Mouse (Mus musculus): ENCODE measurements around the gene Znrd1as. TPM values are rescaled to one million over a fixed set of nuclear protein-coding genes. Genes with fewer than 3 reads are reported as not detected.

Gene Znrd1as
- total RNA-seq (2017): 7.8 and 9.0 TPM in 2 replicates

DNA sequence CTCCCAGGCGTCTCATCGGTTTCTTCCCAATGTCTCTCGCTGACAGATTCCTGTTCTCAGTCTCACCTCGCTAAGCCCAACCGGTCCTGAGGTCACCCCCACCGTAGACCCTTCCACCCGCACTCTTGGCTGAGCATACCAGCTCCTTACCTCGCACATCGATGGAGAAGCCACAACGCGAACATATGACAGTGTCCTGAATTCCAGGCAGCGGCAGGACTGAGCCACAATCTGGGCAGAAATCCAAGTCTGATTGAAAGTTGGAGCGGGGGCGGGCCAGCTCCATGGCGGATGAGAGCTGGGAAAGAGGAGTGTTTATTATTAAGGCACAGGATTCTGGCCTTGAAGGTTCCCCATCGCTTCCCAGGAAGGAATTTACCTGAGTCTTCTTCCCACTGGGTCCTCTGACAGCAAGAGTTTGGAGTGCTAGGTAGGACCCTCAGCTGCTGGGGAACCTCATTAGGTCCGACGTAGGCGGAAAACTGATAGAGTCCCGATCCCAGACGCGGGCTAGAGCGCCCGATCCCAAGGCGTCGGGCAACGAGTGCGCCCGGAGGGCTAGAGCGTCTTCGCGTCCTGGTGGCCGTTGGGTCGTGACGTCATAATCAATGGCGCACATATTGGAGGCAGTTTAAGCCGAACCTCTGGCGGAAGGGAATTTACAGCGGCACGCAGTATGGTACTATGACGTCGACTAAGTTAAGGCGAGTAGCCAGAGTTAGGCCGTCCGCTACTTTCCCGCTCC is at the start of gene Znrd1as, which contains the start of gene Znrd1:
Znrd1as (plus strand) TSS at position 594 of the 745 bp plus-strand sequence.
Znrd1 (minus strand) TSS at position 561 of the 745 bp plus-strand sequence.
- peak; percentile 97 for ATAC-seq (replicated peaks; ENCODE audit: low read depth, poor library complexity, severe bottlenecking)

DNA sequence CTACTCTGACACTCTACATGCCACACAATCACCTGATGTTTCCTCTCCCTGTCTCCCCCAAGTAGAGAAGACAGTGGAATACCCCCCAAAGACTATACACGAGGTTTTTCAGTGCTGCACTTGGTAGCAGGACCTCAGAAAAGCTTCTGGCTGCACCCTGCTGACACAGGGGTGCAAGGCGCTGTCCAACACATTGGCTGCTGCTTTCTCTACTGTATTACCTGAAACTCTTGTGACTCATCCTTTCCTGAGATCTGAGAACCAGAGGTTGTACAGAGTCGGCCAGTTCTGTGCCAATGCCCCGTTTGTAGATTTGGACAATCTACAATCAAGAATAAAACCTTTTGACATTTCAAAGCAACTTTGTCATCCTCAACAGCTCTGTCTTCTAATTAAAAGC is 48.6 kb upstream of the Znrd1as start:
- no peak for ATAC-seq (replicated peaks; ENCODE audit: low read depth, poor library complexity, severe bottlenecking)

DNA sequence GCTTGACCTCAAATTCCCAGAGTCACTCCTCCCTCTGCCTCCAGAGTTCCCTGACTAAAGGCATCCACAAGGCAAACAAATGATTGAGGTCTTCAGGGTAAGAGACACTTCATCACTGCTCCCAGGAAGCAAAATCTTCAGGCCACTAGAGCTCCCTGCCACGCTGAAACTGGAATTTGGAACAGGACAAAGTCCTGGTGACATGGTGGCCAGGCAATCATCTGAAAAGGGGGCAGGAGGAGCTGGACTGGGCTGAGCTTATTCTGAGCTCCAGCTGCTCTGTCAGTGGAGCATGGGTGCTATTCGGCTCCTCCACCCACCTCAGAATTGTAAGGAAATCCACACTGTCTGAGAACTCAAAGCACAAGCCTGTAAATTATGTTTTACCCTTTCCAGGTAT is 46.4 kb upstream of the Znrd1as start:
- no peak for ATAC-seq (replicated peaks; ENCODE audit: low read depth, poor library complexity, severe bottlenecking)

DNA sequence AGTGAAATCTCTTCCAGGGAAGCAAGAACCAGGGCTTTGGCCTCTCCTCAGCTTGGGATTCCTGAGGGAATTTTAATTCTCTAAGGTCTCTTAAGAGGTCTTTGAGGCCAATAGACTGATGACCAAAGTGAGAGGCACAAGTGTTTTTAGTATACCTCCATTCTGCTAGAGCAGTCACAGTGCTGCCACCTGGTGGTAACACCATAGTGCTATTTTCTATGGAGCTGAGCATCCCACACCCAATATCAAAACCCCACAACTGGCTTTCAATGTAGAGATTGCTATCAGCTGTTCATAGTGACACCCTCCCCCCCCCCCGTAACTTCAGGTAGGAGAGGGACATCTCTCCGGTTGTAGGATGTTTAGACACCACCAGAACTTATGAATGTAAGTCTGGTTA is 44.3 kb upstream of the Znrd1as start:
- peak; percentile 84 for ATAC-seq (replicated peaks; ENCODE audit: low read depth, poor library complexity, severe bottlenecking)

DNA sequence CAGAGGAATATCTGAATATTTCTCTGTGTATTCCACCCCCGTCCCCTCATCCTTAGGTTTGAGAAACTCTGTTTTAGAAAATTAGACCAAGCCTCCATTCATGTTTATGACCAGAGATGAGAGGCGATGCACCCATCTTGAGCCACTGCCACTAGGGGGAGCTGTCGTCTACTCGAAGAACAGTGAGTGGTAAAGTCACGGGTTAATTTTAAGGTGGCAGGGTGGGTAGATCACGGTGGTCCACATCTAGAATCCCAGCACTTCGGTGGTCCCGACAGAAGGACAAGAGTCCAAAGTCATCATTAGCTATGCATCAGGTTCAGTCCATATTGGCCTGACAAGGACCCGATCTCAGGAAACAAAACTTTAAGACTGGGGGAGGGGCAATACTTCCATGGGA is 43.3 kb upstream of the Znrd1as start:
- ATAC-seq (replicated peaks; ENCODE audit: low read depth, poor library complexity, severe bottlenecking): peak; percentile 80

DNA sequence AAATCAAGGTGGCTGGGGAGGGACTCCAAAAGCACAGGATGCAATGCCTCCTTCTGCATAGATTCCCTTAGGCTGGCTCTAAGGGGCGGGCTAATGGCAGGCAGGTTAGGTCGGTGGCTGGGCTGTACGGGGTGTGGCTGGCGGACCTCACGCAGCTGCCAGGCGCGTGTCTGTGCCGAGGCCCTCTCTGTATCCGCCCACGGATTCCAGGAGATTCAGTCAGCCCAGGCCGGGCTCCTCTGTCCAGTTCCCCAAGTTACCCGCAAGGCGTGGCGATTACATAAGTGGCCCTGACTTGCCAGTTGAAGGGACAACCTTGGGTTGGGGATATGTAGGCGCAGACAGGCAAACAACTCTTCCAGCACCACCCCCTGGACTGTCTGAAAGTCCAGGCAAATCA is 38.2 kb upstream of the Znrd1as start:
- ATAC-seq (replicated peaks; ENCODE audit: low read depth, poor library complexity, severe bottlenecking): no peak

DNA sequence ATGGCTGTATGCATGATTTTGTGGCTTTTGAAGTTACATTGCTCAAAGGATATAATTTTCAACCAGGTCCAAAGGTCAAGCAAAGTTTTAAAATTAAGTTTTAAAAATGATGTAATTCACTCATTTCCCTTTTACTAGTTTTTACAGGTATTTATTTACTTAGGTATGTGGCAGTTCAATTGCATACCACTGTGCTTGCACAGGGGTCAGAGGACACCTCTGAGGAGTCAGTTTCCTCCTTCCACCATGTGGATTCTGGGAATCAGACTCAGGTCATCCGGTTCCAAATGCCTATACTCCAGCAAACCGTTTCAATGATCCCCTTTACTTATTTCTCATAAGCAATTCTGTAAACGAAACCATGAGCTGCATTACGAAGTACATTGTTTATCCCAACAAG is 35.7 kb upstream of the Znrd1as start:
- ATAC-seq (replicated peaks; ENCODE audit: low read depth, poor library complexity, severe bottlenecking): no peak

DNA sequence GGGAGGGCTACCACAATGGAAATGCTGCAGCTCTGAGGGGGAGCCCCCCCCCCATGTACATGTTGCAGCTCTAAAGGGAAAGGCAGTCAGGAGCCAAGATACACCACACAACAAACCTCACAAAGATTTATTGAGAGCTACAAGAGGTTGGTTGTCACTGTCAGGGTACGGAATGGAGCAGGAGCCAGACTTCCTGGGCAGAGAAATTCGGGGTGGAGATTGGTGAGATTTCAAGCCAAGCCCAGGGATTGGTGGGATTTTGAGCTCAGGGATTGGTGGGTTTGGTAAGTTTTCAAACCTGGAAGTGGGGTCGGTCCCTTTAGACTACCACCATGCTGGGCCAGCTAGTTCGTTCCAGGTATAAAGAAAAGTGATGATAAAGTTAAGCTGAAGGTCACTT is 34.9 kb upstream of the Znrd1as start:
- ATAC-seq (replicated peaks; ENCODE audit: low read depth, poor library complexity, severe bottlenecking): no peak

DNA sequence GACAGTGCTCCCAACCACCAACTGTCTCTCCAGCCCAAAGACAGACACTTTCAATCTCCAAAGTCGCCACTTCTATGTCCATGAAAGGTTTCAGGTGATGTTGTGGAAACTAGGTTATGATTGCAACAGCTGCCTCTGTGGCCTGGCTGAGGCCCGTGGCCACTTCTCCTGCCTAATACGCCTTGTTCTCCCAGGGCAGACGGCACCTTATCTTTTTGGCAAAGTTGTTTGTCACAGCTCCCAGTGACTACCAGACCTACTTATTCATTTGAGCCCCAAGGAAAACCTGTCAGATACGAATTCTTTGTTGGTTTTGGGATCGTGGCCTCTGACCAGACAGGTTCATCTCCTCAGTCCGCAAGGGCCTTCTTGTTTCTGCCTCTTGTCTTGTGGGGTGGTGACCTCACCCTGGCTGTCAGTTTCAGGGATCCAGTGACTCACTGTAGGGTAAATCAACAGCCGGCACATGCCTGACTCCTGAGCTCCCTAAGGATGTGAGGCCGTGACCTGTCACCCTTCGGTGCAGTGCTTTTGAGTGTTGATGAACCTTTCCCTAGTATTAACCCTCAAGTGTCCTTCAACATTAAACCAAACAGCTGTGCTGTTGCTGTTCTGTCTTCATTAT is 30.8 kb upstream of the Znrd1as start:
- ATAC-seq (replicated peaks; ENCODE audit: low read depth, poor library complexity, severe bottlenecking): no peak

DNA sequence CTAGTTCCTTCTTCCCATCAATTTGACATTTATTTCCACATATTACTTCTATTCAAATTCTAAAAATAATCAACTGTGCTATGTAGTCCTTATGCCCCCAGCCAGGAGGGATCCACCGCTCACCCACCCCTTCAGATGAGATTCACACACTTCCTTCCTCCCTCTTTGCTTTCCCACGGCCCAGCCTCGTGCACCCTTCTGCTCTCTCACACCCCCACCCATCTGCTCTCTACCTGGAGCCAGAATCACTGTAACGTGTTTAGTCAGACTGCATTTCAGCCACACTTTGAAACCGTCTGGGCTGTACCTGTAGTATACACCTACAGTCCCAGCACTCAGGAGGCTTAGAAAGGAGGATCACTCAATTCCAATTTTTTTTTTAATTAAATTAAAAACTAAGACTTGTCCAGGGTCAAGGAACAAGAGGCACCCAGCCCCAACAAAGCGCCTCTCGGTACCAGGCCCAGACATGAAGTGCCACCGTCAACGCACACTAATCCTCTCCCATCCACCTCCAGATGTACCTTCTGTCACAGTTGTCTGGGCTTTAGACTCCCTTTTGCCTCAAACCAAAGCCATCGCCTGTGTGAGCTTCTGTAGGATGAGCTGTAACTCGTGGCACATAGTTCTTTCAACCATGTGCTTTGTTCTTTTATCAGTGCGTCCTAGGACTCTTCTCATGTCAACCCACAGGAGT is 29.0 kb upstream of the Znrd1as start:
- no peak for ATAC-seq (replicated peaks; ENCODE audit: low read depth, poor library complexity, severe bottlenecking)

DNA sequence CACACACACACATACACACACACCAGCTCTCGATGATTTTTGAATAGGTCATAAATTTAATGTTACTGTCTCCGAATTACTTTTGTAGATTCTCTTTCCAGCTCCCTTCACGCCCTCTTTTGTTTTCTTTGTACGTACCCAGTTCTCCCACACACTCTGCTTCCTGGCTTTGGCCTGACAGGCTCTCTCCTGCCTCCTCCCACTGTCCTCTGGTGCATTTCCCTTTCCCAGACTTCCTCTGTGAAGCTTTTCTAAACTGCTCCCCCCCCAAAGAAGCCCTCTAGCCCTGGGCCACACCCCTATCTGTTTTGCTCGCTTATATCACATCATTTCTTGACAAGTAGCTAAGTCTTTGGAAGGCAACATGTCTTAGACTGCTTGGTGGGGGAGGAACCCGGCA is 28.2 kb upstream of the Znrd1as start:
- ATAC-seq (replicated peaks; ENCODE audit: low read depth, poor library complexity, severe bottlenecking): no peak

DNA sequence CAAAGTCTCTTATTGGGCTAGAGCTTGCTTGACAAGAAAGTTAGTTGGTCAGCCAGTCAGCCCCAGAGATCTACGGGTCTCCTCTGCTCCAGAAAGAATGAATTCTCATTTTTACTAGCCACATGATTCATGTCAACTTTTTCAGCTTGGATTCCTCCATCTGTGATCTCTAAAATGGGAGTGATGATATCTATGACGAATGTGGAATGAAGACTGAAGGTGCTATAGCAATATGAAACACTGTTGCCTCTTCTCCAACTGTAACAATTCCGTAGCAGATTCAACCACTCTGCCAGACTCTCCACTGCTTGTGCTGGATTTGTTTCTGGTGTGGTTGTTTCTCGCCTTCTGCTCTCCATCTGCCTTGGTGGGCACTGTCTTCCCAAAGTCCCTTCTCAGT is 27.3 kb upstream of the Znrd1as start:
- no peak for ATAC-seq (replicated peaks; ENCODE audit: low read depth, poor library complexity, severe bottlenecking)

DNA sequence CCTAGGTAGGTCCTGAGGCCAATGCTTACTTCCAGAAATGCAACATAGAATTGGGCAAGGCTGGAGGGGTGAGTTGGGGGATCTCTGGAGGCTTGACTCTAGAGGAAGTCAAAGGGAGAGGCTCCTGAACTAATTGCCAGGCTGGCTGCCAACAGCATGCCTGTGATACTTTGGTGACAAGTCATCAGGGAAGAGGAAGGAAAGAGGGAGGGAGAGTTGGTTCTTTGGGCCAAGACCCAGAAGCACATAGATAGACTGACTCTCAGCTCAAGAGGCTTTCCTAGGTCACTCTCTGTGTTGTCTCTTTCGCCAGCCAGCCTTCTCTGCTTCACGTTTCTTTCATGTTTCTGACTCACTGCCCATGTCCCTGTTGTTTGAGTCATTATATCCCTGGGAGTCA is 26.6 kb upstream of the Znrd1as start:
- no peak for ATAC-seq (replicated peaks; ENCODE audit: low read depth, poor library complexity, severe bottlenecking)

DNA sequence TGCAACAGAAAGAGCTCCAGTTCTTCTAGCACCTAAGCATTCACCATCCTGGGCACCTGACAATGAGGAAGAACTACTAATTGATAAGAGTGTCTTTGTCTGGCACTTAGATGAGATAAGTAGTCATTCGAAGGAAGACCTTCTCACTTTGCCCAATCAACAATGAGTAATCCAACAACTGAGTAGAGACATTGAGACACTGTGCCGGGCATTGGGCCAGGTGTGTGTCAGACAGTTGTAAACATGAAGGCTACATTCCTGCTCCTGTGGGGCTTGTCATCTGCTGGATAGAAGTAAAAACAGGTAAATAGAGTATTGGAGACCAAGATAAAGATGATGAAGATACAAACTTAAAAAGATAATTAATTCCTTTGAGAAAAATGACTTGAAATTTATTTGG is 20.3 kb upstream of the Znrd1as start:
- no peak for ATAC-seq (replicated peaks; ENCODE audit: low read depth, poor library complexity, severe bottlenecking)

DNA sequence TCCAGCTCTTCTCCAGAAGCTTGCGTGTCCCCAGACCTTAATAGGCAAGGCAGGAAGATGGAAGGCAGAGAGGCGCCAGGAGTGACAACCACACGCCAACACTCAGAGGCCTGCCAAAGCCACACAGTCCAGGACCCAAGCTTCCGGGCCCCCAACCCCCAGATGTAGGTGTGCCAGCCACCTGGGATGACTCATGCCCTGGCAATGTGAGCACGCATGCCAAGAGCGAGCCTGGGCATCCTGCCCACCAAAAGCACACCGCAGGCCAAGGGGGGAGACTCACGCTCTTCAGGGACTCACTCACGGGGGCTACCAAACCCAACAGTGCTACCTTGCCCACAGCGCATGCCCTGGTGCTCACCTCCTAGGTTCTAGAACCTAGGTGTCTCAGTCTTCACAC is 16.0 kb upstream of the Znrd1as start:
- ATAC-seq (replicated peaks; ENCODE audit: low read depth, poor library complexity, severe bottlenecking): peak; percentile 36

DNA sequence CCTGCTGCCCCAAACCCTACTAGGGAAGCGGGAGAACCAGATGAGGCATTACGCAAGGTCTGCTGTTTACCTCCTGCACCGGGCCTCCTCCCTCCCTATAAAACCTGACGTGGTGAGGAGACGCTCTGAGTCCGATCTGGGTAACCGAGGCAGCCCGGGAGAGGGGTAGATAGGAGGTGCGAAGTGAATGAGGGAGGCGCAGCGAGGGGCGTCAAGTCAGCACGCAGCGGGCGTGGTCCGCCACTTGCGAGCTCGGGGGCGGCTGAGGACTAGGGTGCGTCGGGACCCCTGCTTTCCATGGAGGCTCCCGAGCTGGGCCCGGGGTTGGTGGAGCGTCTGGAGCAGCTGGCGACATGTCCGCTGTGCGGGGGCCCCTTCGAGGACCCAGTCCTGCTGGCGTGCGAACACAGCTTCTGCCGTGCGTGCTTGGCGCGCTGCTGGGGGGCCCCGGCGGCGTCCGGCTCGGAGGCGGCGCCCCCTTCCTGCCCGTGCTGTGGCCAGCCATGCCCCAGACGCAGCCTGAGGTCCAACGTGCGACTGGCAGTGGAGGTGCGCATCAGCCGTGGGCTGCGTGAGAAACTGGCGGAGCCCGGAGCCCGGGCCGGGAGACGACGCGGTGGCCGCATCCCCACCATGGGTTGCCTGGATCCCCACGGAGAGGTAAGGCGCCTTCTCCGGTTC is 15.5 kb upstream of the Znrd1as start, which contains the start of gene Rnf39:
Rnf39 (plus strand) TSS at position 128 of the 681 bp plus-strand sequence.
- ATAC-seq (replicated peaks; ENCODE audit: low read depth, poor library complexity, severe bottlenecking): peak; percentile 24

DNA sequence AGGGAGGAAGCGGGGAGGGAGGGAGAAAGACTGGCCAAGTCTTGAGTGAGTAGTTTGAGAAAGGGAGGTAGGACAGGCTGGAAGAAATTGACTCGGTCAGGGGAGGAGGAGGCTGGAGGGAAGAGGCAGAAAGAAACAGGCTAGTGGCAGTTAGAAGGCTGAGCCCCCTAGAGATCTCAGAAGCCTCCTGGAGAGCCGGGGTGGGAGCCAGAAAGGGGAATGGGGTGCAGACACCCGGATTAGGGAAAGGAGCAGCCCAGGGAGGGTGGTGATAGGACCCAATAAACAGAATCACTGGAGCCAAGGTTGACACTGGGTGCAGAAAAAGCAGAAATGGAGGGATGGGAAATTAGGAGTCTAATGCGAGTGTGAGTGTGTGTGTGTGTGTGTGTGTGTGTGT is 14.7 kb upstream of the Znrd1as start:
- no peak for ATAC-seq (replicated peaks; ENCODE audit: low read depth, poor library complexity, severe bottlenecking)

DNA sequence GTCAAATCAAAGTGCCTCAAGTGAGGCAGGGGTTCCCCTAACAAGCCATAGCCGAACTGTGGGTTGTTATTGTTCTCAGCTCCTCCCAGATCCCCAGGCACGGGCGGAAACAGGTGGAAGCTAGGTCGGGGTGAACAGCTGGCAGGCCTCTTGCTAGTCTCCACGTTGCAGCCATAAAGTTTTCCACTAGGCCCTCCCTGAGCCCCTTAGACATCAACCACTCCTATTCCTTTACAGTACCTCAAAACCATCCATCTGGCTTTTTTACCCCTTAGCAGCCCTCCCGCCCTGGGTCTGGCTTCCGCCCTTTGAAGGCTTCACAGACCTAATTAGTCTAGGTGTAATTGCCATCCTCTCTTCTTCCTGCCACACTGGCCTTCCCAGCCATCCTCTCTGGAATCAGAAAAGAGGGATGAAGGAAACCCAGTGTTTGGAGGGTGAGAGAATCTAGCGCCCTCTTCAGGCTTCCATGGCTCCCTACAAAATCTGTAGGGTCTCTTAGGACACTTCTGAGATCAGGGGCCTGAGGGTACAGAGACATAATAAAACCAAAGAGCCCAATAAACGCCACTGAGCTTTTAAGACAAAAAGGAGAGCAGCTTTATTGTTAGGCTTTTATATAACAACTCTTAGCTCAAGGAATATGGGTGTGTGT is 14.1 kb upstream of the Znrd1as start:
- ATAC-seq (replicated peaks; ENCODE audit: low read depth, poor library complexity, severe bottlenecking): peak; percentile 20; the same call in 1 of the 2 replicates

DNA sequence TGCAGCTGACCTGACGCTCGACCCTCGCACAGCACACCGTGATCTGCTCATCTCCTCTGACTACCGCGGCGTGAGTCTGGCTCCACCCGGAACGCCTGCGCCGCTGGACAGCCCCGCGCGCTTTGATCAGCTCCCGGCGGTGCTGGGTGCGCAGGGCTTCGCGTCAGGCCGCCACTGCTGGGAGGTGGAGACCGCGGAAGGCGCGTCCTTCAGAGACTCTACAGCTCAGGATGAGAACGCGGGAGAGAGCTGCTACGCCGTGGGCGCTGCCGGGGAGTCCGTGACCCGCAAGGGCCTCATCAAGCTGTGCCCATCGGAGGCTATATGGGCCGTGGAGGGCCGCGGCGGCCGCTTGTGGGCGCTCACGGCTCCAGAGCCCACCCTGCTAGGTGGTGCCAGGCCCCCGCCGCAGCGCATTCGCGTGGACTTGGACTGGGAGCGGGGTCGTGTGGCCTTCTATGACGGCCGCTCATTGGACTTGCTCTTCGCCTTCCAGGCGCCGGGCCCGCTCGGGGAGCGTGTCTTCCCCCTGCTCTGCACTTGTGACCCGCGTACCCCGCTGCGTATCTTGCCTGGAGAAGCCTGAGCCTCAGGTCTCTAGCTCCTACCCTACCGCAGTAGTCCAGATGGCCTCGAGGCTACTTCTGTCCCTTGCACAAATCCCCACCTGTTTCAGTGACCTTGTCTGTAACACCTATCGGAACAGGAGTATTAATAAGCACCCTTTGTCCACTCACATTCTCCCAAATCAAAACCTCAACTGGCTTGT is 11.2 kb upstream of the Znrd1as start:
- ATAC-seq (replicated peaks; ENCODE audit: low read depth, poor library complexity, severe bottlenecking): peak; percentile 12
